Mouse (Mus musculus) lung, embryonic 14.5 days (tissue): ENCODE results near the gene Runx2. TPM values are rescaled to one million over a fixed set of nuclear protein-coding genes. Genes with fewer than 3 reads are reported as not detected.

Experiments used
- ATAC-seq: fragments of 200-750 bp; cut with Nextera tagmentation; 2 replicates; pipeline ENCODE4 v1.8.0; 2017; ENCODE audit warnings: mild to moderate bottlenecking, moderate TSS enrichment, moderate library complexity; ENCODE audit not compliant: insufficient read depth
- DNase-seq: peaks from one replicate; pipeline ENCODE4 v3.0.0-alpha.2; 2015
- H3K27ac ChIP-seq: fragments of 300-500 bp; sonication (generic); 2 replicates; pipeline ENCODE4 v1.5.1; 2014; ENCODE audit warnings: low read depth, mild to moderate bottlenecking, moderate library complexity
- H3K27me3 ChIP-seq: fragments of 300-500 bp; sonication (generic); 2 replicates; pipeline ENCODE4 v1.6.1; 2014; ENCODE audit warnings: low read length, control low read depth; ENCODE audit not compliant: insufficient read depth
- H3K36me3 ChIP-seq: fragments of 300-500 bp; sonication (generic); 2 replicates; pipeline ENCODE4 v1.6.1; 2014; ENCODE audit warnings: control low read depth; ENCODE audit not compliant: insufficient read depth
- H3K4me1 ChIP-seq: fragments of 300-500 bp; sonication (generic); 2 replicates; pipeline ENCODE4 v1.6.1; 2014; ENCODE audit warnings: antibody characterized with exemption, control low read depth; ENCODE audit not compliant: insufficient read depth
- H3K4me2 ChIP-seq: fragments of 300-500 bp; sonication (generic); 2 replicates; pipeline ENCODE4 v1.6.1; 2014; ENCODE audit warnings: mild to moderate bottlenecking
- H3K4me3 ChIP-seq: fragments of 300-500 bp; sonication (generic); 2 replicates; pipeline ENCODE4 v1.5.1; 2014; ENCODE audit warnings: low read depth, low read length
- H3K9ac ChIP-seq: fragments of 300-500 bp; sonication (generic); 2 replicates; pipeline ENCODE4 v1.6.1; 2014
- H3K9me3 ChIP-seq: fragments of 300-500 bp; sonication (generic); 2 replicates; pipeline ENCODE4 v1.6.1; 2016; ENCODE audit warnings: low read depth, low read length, control low read depth
- CTCF ChIP-seq: IDR thresholded peaks from 2 replicates; pipeline ENCODE4 v1.5.1; 2016; ENCODE audit warnings: antibody characterized with exemption, low read depth
- WGBS: fragments of 180-500 bp; shearing (Covaris S2); extraction: QIAGEN DNeasy Blood & Tissue Kit; methylation state at CpG from one replicate; pipeline ENCODE4 v1.1.7; 2014; 5-methylcytosine and 5-hydroxymethylcytosine counted together
- polyA plus RNA-seq: library from polyadenylated mRNA; unstranded; fragments of >200 nt; fragmentation: Nextera tagmentation; extraction: Ambion mirVana; gene quantifications from 2 replicates; pipeline ENCODE4 v1.2.1, GENCODE M21; 2014

Runx2 gene
- polyA plus RNA-seq, 1 experiment from 2014 or later = 1.3 TPM

DNA sequence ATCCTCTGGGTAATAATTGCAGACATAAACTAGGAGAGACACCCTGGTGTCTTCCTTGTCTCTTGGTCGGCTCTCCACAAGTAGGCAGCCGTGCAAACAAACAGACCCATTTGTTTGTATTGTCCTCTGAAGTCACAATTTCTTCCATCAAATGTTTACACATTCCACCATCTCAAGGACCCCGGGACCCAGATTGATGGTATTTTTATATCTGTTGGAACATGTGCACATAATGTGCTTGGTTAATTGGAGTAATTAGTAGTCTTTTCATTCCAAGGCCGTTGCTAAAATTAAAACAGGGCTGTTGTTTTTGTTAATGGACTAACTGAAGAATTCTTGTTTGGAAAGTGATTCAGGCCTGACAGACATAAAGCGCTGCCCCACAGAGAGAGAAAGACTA is 236.8 kb downstream of the Runx2 start:
- Histone ChIP-seq H3K27me3 (peaks cover 11% of the 10 kb centered on the region), H3K4me3 (no peak overlapping the region), H3K9me3 (no peaks in the 10 kb centered on the region), H3K4me2 (no peak overlapping the region), H3K4me1 (no peaks in the 10 kb centered on the region), H3K9ac (no peak overlapping the region), H3K36me3 (no peaks in the 10 kb centered on the region), H3K27ac (no peak overlapping the region)
- WGBS = 30% methylated on average over 5 of the region's 5 CpGs
- no peak for DNase-seq
- no peak for ATAC-seq
- TF ChIP-seq CTCF = no peak

DNA sequence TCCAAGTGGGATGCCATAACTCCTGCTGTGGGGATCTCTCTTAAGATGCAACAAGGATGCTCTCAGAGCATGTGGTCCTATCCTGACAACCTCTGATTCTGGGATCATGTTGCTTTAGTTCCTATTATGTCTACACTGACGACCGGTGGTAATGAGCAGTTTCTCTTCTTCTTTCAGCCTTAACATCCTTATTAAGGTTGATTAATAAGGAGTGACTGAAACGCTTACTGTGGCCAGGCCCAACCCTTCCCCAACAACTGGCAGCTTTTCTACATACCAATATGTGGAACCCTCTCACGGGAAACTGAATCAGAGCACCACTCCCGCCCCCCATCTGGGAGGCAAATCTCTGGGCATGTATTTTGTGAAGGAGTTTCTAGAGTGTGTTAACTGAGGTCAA is 243.7 kb downstream of the Runx2 start:
- ATAC-seq = no peak
- H3K27me3 ChIP-seq = peaks cover 69% of the 10 kb centered on the region

DNA sequence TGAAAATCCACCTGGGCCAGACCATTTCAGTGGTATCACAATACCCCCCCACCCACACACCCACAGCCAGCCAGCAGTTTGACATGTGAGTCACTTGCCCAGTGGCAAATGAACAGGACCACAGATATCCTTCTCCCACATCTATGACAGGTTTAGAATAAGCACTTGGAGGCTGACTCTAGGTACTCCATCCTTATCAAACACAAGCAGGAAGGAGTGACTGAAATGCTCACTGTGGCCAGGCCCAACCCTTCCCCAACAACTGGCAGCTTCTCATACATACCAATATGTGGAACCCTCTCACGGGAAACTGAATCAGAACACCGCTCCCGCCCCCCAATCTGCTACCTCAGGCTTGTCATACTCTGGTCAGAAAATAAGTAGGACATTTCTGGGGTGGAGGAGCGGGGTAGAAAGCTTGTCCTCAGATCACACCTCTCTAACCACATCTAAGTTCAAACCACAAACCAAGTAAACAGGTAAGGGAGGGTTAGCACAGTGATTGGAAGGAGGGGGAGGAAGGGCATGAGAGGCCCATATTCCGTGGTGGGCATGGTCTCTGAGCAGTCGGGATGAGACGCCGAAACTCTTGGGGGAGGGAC is 245.5 kb downstream of the Runx2 start:
- WGBS = 78% methylated on average over 8 of the region's 8 CpGs
- Histone ChIP-seq H3K9me3 (no peaks in the 10 kb centered on the region), H3K36me3 (no peaks in the 10 kb centered on the region), H3K4me2 (no peak overlapping the region), H3K4me1 (no peaks in the 10 kb centered on the region), H3K27me3 (peaks cover 69% of the 10 kb centered on the region), H3K9ac (no peak overlapping the region), H3K27ac (no peak overlapping the region), H3K4me3 (no peak overlapping the region)
- no peak for TF ChIP-seq CTCF
- DNase-seq = no peak
- no peak for ATAC-seq

More for the DNA sequence above, 243.7 kb downstream of the Runx2 start:
- no peak overlapping the region for H3K27ac ChIP-seq
- no peak for DNase-seq
- TF ChIP-seq CTCF = no peak
- H3K4me2 ChIP-seq = no peak overlapping the region
- no peaks in the 10 kb centered on the region for H3K4me1 ChIP-seq
- no peaks in the 10 kb centered on the region for H3K36me3 ChIP-seq
- H3K9ac ChIP-seq = no peak overlapping the region
- no peaks in the 10 kb centered on the region for H3K9me3 ChIP-seq
- H3K4me3 ChIP-seq = no peak overlapping the region
- WGBS = 70% methylated on average over 5 of the region's 5 CpGs

DNA sequence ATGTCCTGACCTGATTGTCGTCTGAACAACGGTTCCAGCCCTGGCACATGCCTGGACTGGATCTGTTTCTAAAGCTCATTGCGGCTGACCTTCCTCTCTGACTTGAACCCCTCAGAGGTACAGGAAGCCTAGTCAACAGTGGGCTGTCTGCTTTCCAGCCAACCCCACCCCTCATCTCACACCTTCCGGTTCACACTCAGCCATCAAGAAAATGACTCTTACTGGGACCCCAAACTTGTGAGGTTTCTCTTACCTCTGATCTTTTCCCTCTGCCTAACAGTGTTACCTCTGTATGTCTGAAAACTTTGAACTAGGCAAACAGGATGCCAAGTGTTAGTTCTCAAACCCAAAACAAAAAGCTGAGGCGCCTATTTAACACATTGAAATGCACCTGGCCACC is 247.6 kb downstream of the Runx2 start:
- H3K9ac ChIP-seq = no peak overlapping the region
- 73% methylated on average over 5 of the region's 5 CpGs for WGBS
- no peaks in the 10 kb centered on the region for H3K9me3 ChIP-seq
- H3K36me3 ChIP-seq = no peaks in the 10 kb centered on the region
- no peak for TF ChIP-seq CTCF
- DNase-seq (no peak), ATAC-seq (no peak)
- H3K4me1 ChIP-seq = no peaks in the 10 kb centered on the region
- no peak overlapping the region for H3K4me3 ChIP-seq
- no peak overlapping the region for H3K27ac ChIP-seq
- no peak overlapping the region for H3K4me2 ChIP-seq
- H3K27me3 ChIP-seq = peaks cover 76% of the 10 kb centered on the region

DNA sequence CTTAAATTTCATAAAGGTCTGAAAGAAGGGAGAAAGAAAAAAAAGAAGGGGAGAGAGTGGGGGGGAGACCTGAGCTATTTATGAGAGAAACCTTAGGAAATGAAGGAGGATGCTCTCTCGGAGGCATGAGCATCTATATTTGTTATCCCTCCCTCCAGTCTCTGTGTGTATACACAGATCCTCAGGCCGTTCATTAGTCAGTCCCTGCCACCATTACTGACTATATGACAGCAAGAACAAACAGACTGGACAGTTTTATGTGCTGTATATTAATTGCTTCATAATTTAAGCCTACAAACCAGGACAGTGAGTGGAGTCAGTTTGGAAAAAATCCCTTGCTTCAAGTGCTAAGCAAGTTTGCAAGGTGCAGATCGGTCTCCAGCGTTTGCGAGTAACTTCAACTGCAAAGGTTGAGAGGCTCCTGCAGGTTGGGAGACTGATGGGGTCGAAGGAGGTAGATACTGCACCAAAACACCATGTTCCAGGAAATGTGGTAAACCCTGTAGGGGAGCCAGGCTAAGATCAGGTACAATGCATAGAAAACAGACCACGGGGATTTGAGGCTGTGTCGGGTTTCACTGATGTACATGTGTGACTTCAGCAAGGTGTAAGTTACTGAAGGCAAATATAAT is 248.6 kb downstream of the Runx2 start:
- TF ChIP-seq CTCF = no peak
- DNase-seq = peak; percentile 39
- WGBS = 42% methylated on average over 8 of the region's 8 CpGs
- Histone ChIP-seq H3K4me2 (no peak overlapping the region), H3K27ac (no peak overlapping the region), H3K4me1 (no peaks in the 10 kb centered on the region), H3K9me3 (no peaks in the 10 kb centered on the region), H3K9ac (no peak overlapping the region), H3K36me3 (no peaks in the 10 kb centered on the region), H3K4me3 (no peak overlapping the region), H3K27me3 (peaks cover 74% of the 10 kb centered on the region)
- no peak; the same call in 1 of the 2 replicates for ATAC-seq

DNA sequence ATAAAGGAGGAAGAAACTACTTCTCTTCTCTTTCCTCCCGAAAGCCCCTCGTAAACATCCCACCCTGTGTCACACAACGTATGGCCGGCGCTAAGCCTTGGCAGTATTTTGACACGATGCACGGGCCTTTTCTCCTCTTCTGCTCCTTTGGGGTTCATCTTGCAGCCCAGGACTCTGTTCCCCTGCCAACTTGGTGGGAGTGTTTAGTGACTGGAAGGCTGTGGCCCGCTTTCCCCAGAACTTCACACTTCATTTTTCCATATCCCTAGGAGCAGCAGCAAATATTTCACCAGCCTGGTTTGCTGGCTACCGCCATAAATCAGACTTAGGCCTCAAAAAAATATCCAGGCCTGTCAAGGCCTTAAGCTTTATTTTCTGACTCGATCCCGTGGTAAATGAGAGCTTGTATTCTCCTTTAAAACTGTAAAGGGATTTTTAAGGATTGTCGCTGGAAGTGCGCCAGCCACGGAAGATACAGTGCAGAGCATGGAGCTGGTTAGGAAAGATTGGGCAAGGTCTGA is 249.2 kb downstream of the Runx2 start:
- Histone ChIP-seq H3K4me2 (no peak overlapping the region), H3K4me3 (no peak overlapping the region), H3K4me1 (no peaks in the 10 kb centered on the region), H3K27ac (no peak overlapping the region), H3K9ac (no peak overlapping the region), H3K9me3 (no peaks in the 10 kb centered on the region), H3K36me3 (no peaks in the 10 kb centered on the region), H3K27me3 (peaks cover 68% of the 10 kb centered on the region)
- TF ChIP-seq CTCF = no peak
- 34% methylated on average over 14 of the region's 14 CpGs for WGBS
- ATAC-seq = peak; percentile 86
- DNase-seq = peak; percentile 85

DNA sequence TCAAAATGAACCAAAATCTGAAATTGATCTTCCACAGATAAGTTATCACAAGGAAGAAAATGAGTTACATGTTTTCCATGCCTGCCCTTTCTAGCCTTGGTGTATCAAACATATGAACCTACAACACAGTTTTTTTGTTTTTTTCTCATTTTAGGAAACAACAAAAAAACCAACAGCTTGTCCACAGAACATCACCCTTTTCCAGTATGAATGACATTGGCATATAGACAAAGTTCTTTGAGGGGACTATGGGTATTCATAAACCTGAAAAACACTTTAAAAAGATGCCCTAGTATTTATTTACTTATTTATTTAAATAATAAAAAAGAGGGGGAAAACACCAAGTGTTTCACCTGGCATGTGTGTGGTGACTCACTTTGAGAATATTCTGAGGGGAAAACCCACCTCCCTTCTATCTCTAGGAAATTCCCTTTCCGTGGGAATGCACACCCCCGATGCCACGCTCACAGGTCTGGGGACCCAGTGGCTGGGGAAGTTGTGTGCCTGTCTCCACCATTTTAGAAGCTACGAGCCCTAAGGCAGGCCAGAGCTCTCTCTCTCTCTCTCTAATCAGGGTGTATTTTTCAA is 249.9 kb downstream of the Runx2 start:
- H3K27ac ChIP-seq = no peak overlapping the region
- H3K4me2 ChIP-seq = no peak overlapping the region
- DNase-seq = no peak
- no peak for ATAC-seq
- no peak for TF ChIP-seq CTCF
- H3K9ac ChIP-seq = no peak overlapping the region
- H3K4me1 ChIP-seq = no peaks in the 10 kb centered on the region
- peaks cover 61% of the 10 kb centered on the region for H3K27me3 ChIP-seq
- no peak overlapping the region for H3K4me3 ChIP-seq
- H3K9me3 ChIP-seq = no peaks in the 10 kb centered on the region
- WGBS = 54% methylated on average over 4 of the region's 4 CpGs
- H3K36me3 ChIP-seq = no peaks in the 10 kb centered on the region
